Mouse (Mus musculus): ENCODE results near the gene Exosc3. TPM values are rescaled to one million over a fixed set of nuclear protein-coding genes. Genes with fewer than 3 reads are reported as not detected.

The Exosc3 gene
- polyA plus RNA-seq, 1 experiment from 2014 or later, result 113 TPM

- Histone ChIP-seq H3K4me2 (ENCODE audit: low read depth, low read length, severe bottlenecking) (no peak overlapping the region), H3K4me3 (ENCODE audit: low read depth, low read length) (no peak overlapping the region), H3K27me3 (ENCODE audit: control insufficient read depth, insufficient read depth, low read length) (no peaks in the 10 kb centered on the region), H3K9me3 (ENCODE audit: control insufficient read depth, low read length) (no peaks in the 10 kb centered on the region), H3K9ac (ENCODE audit: low read length) (no peak overlapping the region), H3K36me3 (ENCODE audit: control insufficient read depth, insufficient read depth, low read length) (peaks cover 6% of the 10 kb centered on the region), H3K27ac (ENCODE audit: low read depth, low read length) (no peak overlapping the region), H3K4me1 (replicated peaks; ENCODE audit: control insufficient read depth, insufficient read depth, low read length) (no peaks in the 10 kb centered on the region)
- ATAC-seq (replicated peaks; ENCODE audit: low FRiP score), result no peak
- 29% methylated on average over 11 of the region's 11 CpGs for WGBS
- peak; percentile 69 for DNase-seq (ENCODE audit: low spot score)
Measured at GRCm38 (mm10) chr4:45308046-45308445, 34.5 kb downstream of the Exosc3 start.

DNA sequence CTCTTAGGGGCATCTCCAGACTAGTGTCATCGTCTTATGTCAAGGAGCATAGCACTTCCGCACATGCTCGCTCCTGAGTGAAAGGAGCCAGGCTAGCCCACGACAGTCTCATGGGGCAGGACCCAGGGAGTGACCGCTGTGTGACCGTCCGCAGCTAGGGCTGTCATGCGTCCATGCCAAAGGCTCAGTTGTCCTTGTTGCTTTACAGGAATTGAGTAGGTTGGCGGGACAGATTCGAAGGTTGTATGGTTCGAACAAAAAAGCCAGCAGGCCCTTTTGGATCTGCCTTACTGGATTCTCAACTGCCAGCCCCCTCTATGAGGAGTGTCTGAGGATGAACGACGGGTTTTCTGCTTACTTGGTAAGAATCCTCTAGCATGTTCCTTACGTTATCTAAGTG lies 37.0 kb downstream of the Exosc3 start:
- Histone ChIP-seq H3K9ac (ENCODE audit: low read length) (no peak overlapping the region), H3K36me3 (ENCODE audit: control insufficient read depth, insufficient read depth, low read length) (peaks cover 6% of the 10 kb centered on the region), H3K9me3 (ENCODE audit: control insufficient read depth, low read length) (no peaks in the 10 kb centered on the region), H3K4me3 (ENCODE audit: low read depth, low read length) (no peak overlapping the region), H3K27ac (ENCODE audit: low read depth, low read length) (no peak overlapping the region), H3K4me1 (replicated peaks; ENCODE audit: control insufficient read depth, insufficient read depth, low read length) (no peaks in the 10 kb centered on the region), H3K27me3 (ENCODE audit: control insufficient read depth, insufficient read depth, low read length) (no peaks in the 10 kb centered on the region), H3K4me2 (ENCODE audit: low read depth, low read length, severe bottlenecking) (no peak overlapping the region)
- no peak for ATAC-seq (replicated peaks; ENCODE audit: low FRiP score)
- 94% methylated on average over 14 of the region's 14 CpGs for WGBS
- DNase-seq (ENCODE audit: low spot score), result no peak

GRCm38 (mm10) chr4:45296662-45297564 lies 45.6 kb downstream of the Exosc3 start, which contains the start of gene Trmt10b:
Gene Trmt10b (plus strand): TSS chr4:45297127.
- WGBS, result 20% methylated on average over 27 of the region's 27 CpGs

GRCm38 (mm10) chr4:45287906-45288305 lies 54.6 kb downstream of the Exosc3 start:
- WGBS, result 74% methylated on average over 5 of the region's 5 CpGs
- Histone ChIP-seq H3K9me3 (ENCODE audit: control insufficient read depth, low read length) (no peaks in the 10 kb centered on the region), H3K36me3 (ENCODE audit: control insufficient read depth, insufficient read depth, low read length) (no peaks in the 10 kb centered on the region), H3K4me1 (replicated peaks; ENCODE audit: control insufficient read depth, insufficient read depth, low read length) (no peaks in the 10 kb centered on the region), H3K27me3 (ENCODE audit: control insufficient read depth, insufficient read depth, low read length) (no peaks in the 10 kb centered on the region), H3K4me3 (ENCODE audit: low read depth, low read length) (no peak overlapping the region), H3K27ac (ENCODE audit: low read depth, low read length) (no peak overlapping the region), H3K9ac (ENCODE audit: low read length) (no peak overlapping the region), H3K4me2 (ENCODE audit: low read depth, low read length, severe bottlenecking) (no peak overlapping the region)
- ATAC-seq (replicated peaks; ENCODE audit: low FRiP score) (no peak), DNase-seq (ENCODE audit: low spot score) (no peak)

More at GRCm38 (mm10) chr4:45296662-45297564, 45.6 kb downstream of the Exosc3 start, which contains the start of gene Trmt10b:
- H3K4me3 ChIP-seq (ENCODE audit: low read depth, low read length), result peak within 1 kb of the TSS; percentile 85
- DNase-seq (ENCODE audit: low spot score) (peak; percentile 77), ATAC-seq (replicated peaks; ENCODE audit: low FRiP score) (peak; percentile 66; the same call in 1 of the 2 replicates)
- no peaks in the 10 kb centered on the region; the same call in 1 of the 2 replicates for H3K36me3 ChIP-seq (ENCODE audit: control insufficient read depth, insufficient read depth, low read length)
- H3K9me3 ChIP-seq (ENCODE audit: control insufficient read depth, low read length), result no peaks in the 10 kb centered on the region
- H3K4me2 ChIP-seq (ENCODE audit: low read depth, low read length, severe bottlenecking), result peak within 1 kb of the TSS; percentile 94
- no peak within 1 kb of the TSS for H3K27ac ChIP-seq (ENCODE audit: low read depth, low read length)
- H3K9ac ChIP-seq (ENCODE audit: low read length), result peak within 1 kb of the TSS; percentile 68
- H3K4me1 ChIP-seq (replicated peaks; ENCODE audit: control insufficient read depth, insufficient read depth, low read length), result no peaks in the 10 kb centered on the region; the same call in 1 of the 2 replicates
- H3K27me3 ChIP-seq (ENCODE audit: control insufficient read depth, insufficient read depth, low read length), result no peaks in the 10 kb centered on the region

GRCm38 (mm10) chr4:45286318-45286717 lies 56.2 kb downstream of the Exosc3 start:
- H3K9ac ChIP-seq (ENCODE audit: low read length), result no peak overlapping the region
- H3K4me3 ChIP-seq (ENCODE audit: low read depth, low read length), result no peak overlapping the region
- no peak for DNase-seq (ENCODE audit: low spot score)
- H3K27me3 ChIP-seq (ENCODE audit: control insufficient read depth, insufficient read depth, low read length), result no peaks in the 10 kb centered on the region
- ATAC-seq (replicated peaks; ENCODE audit: low FRiP score), result no peak
- H3K9me3 ChIP-seq (ENCODE audit: control insufficient read depth, low read length), result no peaks in the 10 kb centered on the region
- WGBS, result 60% methylated on average over 3 of the region's 3 CpGs
- H3K4me1 ChIP-seq (replicated peaks; ENCODE audit: control insufficient read depth, insufficient read depth, low read length), result no peaks in the 10 kb centered on the region
- H3K27ac ChIP-seq (ENCODE audit: low read depth, low read length), result no peak overlapping the region
- no peaks in the 10 kb centered on the region for H3K36me3 ChIP-seq (ENCODE audit: control insufficient read depth, insufficient read depth, low read length)
- H3K4me2 ChIP-seq (ENCODE audit: low read depth, low read length, severe bottlenecking), result no peak overlapping the region

DNA sequence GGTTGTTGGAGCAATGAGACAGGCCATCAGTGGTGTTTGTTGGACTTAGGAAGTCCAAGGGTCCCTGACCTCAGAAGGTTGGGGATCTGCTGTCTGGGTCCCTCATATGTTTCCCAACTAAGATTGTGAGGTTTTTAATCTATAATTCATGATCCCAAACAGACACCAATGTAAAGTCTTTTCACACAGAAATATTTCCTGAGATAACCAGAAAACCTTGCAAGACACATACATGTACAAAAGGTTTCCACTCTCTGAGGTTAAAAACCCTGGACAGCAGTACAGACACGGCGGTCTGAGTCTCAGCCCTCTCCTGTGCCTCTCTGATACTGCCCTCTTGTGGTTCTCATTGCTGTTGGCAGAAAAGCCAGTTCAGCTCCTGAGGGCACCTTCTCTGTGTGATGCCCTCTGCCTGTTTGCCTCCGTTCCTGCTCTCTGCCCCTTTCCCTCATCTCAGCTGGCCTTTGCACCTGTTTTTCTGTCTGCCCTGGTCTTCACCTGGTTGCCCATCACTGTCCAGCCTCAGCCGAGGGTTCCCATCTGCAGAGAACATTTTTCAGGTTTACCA lies 62.5 kb downstream of the Exosc3 start:
- WGBS, result 20% methylated on average over 4 of the region's 4 CpGs
- Histone ChIP-seq H3K9me3 (ENCODE audit: control insufficient read depth, low read length) (no peaks in the 10 kb centered on the region), H3K4me3 (ENCODE audit: low read depth, low read length) (no peak overlapping the region), H3K27ac (ENCODE audit: low read depth, low read length) (no peak overlapping the region), H3K4me2 (ENCODE audit: low read depth, low read length, severe bottlenecking) (no peak overlapping the region), H3K9ac (ENCODE audit: low read length) (no peak overlapping the region), H3K27me3 (ENCODE audit: control insufficient read depth, insufficient read depth, low read length) (no peaks in the 10 kb centered on the region), H3K36me3 (ENCODE audit: control insufficient read depth, insufficient read depth, low read length) (no peaks in the 10 kb centered on the region), H3K4me1 (replicated peaks; ENCODE audit: control insufficient read depth, insufficient read depth, low read length) (no peaks in the 10 kb centered on the region)
- DNase-seq (ENCODE audit: low spot score), result peak; percentile 72
- 0 out of 2 replicates have a peak, but pooled peaks have one; percentile 46 for ATAC-seq (replicated peaks; ENCODE audit: low FRiP score)

DNA sequence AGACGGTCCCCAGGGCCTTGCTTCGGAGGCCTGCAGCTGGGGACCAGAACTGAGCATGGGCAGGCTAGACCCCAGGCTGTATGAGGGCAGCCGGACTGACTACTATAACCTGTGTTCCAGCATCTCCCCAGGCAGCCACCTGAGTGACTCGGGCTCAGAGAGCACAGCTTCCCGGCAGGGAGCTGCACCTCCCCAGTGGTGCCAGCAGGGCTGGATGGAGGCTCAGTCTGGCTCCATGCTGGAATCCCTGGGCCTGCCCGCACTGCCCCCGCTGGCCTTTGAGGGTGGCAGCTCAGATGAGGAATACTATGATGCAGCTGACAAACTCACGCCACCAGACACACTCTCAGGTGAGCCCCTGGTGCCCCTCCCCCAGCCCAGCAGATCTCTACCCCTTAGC lies 63.2 kb downstream of the Exosc3 start:
- Histone ChIP-seq H3K27ac (ENCODE audit: low read depth, low read length) (no peak overlapping the region), H3K36me3 (ENCODE audit: control insufficient read depth, insufficient read depth, low read length) (no peaks in the 10 kb centered on the region), H3K9me3 (ENCODE audit: control insufficient read depth, low read length) (no peaks in the 10 kb centered on the region), H3K4me2 (ENCODE audit: low read depth, low read length, severe bottlenecking) (no peak overlapping the region), H3K27me3 (ENCODE audit: control insufficient read depth, insufficient read depth, low read length) (no peaks in the 10 kb centered on the region), H3K4me1 (replicated peaks; ENCODE audit: control insufficient read depth, insufficient read depth, low read length) (no peaks in the 10 kb centered on the region), H3K9ac (ENCODE audit: low read length) (no peak overlapping the region), H3K4me3 (ENCODE audit: low read depth, low read length) (no peak overlapping the region)
- 59% methylated on average over 8 of the region's 8 CpGs for WGBS
- no peak for DNase-seq (ENCODE audit: low spot score)
- ATAC-seq (replicated peaks; ENCODE audit: low FRiP score), result no peak

DNA sequence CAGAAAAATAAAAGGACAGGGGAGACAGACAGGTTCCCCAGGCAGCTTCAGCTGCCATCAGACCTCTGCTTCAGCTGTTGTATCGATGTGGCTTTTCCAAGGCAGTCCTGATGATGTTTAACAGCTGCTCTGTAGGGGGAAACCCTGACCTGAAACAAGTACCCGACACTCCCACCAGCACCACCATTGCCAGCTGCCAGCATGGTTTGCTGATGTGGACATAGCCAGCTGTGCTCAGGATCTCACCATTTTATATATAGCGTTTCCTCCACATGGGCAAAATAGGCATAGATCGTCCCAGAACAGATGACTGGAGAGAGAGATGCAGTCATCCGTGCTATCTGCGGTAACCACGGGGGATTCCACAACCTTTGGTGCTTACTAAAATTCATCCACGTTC lies 66.8 kb downstream of the Exosc3 start:
- Histone ChIP-seq H3K27ac (ENCODE audit: low read depth, low read length) (no peak overlapping the region), H3K36me3 (ENCODE audit: control insufficient read depth, insufficient read depth, low read length) (no peaks in the 10 kb centered on the region), H3K4me1 (replicated peaks; ENCODE audit: control insufficient read depth, insufficient read depth, low read length) (no peaks in the 10 kb centered on the region), H3K4me2 (ENCODE audit: low read depth, low read length, severe bottlenecking) (no peak overlapping the region), H3K4me3 (ENCODE audit: low read depth, low read length) (no peak overlapping the region), H3K9ac (ENCODE audit: low read length) (no peak overlapping the region), H3K27me3 (ENCODE audit: control insufficient read depth, insufficient read depth, low read length) (no peaks in the 10 kb centered on the region), H3K9me3 (ENCODE audit: control insufficient read depth, low read length) (no peaks in the 10 kb centered on the region)
- no peak for ATAC-seq (replicated peaks; ENCODE audit: low FRiP score)
- WGBS, result 88% methylated on average over 8 of the region's 8 CpGs
- DNase-seq (ENCODE audit: low spot score), result no peak

Measured in forebrain, embryonic 11.5 days (tissue).